Mouse (Mus musculus) liver, embryonic 14.5 days (tissue): ENCODE measurements around the gene Zyg11b. TPM values are rescaled to one million over a fixed set of nuclear protein-coding genes. Genes with fewer than 3 reads are reported as not detected.

ENCODE experiments used
- ATAC-seq: fragments of 200-750 bp; cut with Nextera tagmentation; 2 replicates; pipeline ENCODE4 v1.8.0; 2017; ENCODE audit warnings: moderate number of reproducible peaks, mild to moderate bottlenecking, moderate library complexity; ENCODE audit not compliant: insufficient read depth
- DNase-seq, 3 experiments: peaks; one replicate each; pipeline ENCODE4 v3.0.0-alpha.2; 2012 to 2013; ENCODE audit warnings: low read depth in 3 of 3, low spot score in 3 of 3
- H3K27ac ChIP-seq: fragments of 300-500 bp; sonication (generic); 2 replicates; pipeline ENCODE4 v1.5.1; 2014; ENCODE audit warnings: moderate library complexity, mild to moderate bottlenecking, control low read depth, inconsistent platforms
- H3K27me3 ChIP-seq: fragments of 300-500 bp; sonication (generic); 2 replicates; pipeline ENCODE4 v1.6.1; 2014; ENCODE audit warnings: mild to moderate bottlenecking, low read length, moderate library complexity; ENCODE audit not compliant: control insufficient read depth, insufficient read depth
- H3K36me3 ChIP-seq: fragments of 300-500 bp; sonication (generic); replicated peaks from 2 replicates; pipeline ENCODE4 v1.6.1; 2014; ENCODE audit warnings: low read depth; ENCODE audit not compliant: control insufficient read depth, insufficient read depth
- H3K4me1 ChIP-seq, 2 experiments: fragments of 200-500 bp in 1 of 2; fragments of 300-500 bp in 1 of 2; sonication (generic) in 1 of 2; replicated peaks; 2 replicates each; pipeline ENCODE4 v1.6.1; 2012 to 2014; ENCODE audit warnings: antibody characterized with exemption in 1 of 2, inconsistent platforms in 1 of 2, low read length in 1 of 2; ENCODE audit not compliant: control insufficient read depth in 2 of 2, insufficient read depth in 2 of 2
- H3K4me2 ChIP-seq: fragments of 300-500 bp; sonication (generic); 2 replicates; pipeline ENCODE4 v1.6.1; 2014; ENCODE audit warnings: low read depth, mild to moderate bottlenecking, control low read depth, moderate library complexity
- H3K4me3 ChIP-seq, 2 experiments: fragments of 200-500 bp in 1 of 2; fragments of 300-500 bp in 1 of 2; sonication (generic) in 1 of 2; 2 replicates each; pipeline ENCODE4 v1.5.1; 2012 to 2014; ENCODE audit warnings: low read depth in 2 of 2, low read length in 2 of 2, mild to moderate bottlenecking in 2 of 2, control low read depth in 1 of 2, inconsistent platforms in 1 of 2, moderate library complexity in 1 of 2; ENCODE audit not compliant: insufficient read depth in 1 of 2
- H3K9ac ChIP-seq: fragments of 300-500 bp; sonication (generic); replicated peaks from 2 replicates; pipeline ENCODE4 v1.6.1; 2014; ENCODE audit warnings: mild to moderate bottlenecking, control low read depth, moderate library complexity
- H3K9me3 ChIP-seq: fragments of 300-500 bp; sonication (generic); 2 replicates; pipeline ENCODE4 v1.6.1; 2016; ENCODE audit warnings: low read length, mixed read lengths; ENCODE audit not compliant: control insufficient read depth
- CTCF ChIP-seq: IDR thresholded peaks from 2 replicates; pipeline ENCODE4 v1.5.1; 2016; ENCODE audit warnings: antibody characterized with exemption, low read depth, control low read depth
- EP300 ChIP-seq: IDR thresholded peaks from 2 replicates; pipeline ENCODE4 v1.6.1; 2016; ENCODE audit warnings: antibody characterized with exemption, low read depth
- WGBS: fragments of 180-500 bp; shearing (Covaris S2); extraction: QIAGEN DNeasy Blood & Tissue Kit; methylation state at CpG from one replicate; pipeline ENCODE4 v1.1.7; 2014; ENCODE audit not compliant: insufficient replicate concordance; 5-methylcytosine and 5-hydroxymethylcytosine counted together
- polyA plus RNA-seq, 2 experiments: library from polyadenylated mRNA; depleted of rRNA in 1 of 2; stranded (reverse) in 1 of 2; unstranded in 1 of 2; fragments of >200 nt; fragmentation: Nextera tagmentation in 1 of 2; extraction: Ambion mirVana in 1 of 2; gene quantifications; 2 replicates each; pipeline versions ENCODE4 v1.2.1 to v1.2.3; 2012 to 2014

The Zyg11b gene
- polyA plus RNA-seq, 2 experiments = 2.2 to 2.3 TPM

DNA sequence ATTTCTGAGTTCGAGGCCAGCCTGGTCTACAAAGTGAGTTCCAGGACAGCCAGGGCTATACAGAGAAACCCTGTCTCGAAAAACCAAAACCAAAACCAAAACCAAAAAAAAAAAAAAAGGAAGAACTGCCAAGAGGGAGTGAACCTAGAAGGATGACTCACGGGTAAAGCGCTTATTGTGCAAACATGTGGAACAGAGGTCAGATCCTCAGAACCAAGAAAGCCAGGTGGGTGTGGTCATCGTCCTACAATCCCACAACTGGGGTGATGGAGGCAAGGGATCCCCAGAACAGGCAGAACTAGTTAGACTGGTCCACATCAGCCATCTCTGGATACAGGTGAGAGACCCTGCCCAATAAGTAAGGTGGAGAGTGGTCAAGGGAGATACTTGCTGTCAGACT is 46.2 kb upstream of the Zyg11b start:
- 56% methylated on average over 5 of the region's 5 CpGs for WGBS
- TF ChIP-seq CTCF (no peak), EP300 (no peak)
- Histone ChIP-seq H3K4me3 (no peak overlapping the region), H3K36me3 (no peaks in the 10 kb centered on the region), H3K4me1 (peaks cover 0 to 18% of the 10 kb centered on the region in 2 experiments; a peak in 2 of 4 replicates), H3K9me3 (no peaks in the 10 kb centered on the region), H3K4me2 (no peak overlapping the region), H3K27ac (no peak overlapping the region), H3K27me3 (no peaks in the 10 kb centered on the region), H3K9ac (no peak overlapping the region)
- DNase-seq = no peak
- no peak for ATAC-seq

DNA sequence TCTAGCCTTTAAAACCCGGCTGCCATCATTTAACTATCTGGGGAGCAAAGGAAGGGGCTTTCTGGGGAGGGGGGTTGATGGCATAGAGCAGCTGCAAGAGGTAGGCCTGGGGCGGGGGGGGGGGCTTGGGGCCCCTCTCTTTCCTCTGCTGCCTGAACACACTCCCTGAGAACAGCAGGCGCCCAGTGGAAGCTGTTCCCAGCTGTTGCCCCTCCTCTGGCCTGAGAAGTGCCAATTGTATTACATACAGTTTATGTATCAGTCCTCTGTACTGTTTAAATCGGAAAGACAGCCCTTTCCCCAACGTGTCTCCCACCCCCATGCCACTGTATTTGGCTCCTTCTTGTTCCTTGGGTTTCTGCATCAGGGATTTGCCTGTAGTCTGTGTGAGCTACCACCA is 44.9 kb upstream of the Zyg11b start:
- TF ChIP-seq EP300 (no peak), CTCF (no peak)
- DNase-seq (no peak), ATAC-seq (no peak)
- H3K4me1 ChIP-seq = peaks cover 0 to 16% of the 10 kb centered on the region in 2 experiments; a peak in 2 of 4 replicates
- WGBS = 46% methylated on average over 5 of the region's 5 CpGs
- H3K27me3 ChIP-seq = no peaks in the 10 kb centered on the region
- H3K9me3 ChIP-seq = no peaks in the 10 kb centered on the region
- H3K4me3 ChIP-seq = no peak overlapping the region
- H3K36me3 ChIP-seq = no peaks in the 10 kb centered on the region
- H3K27ac ChIP-seq = no peak overlapping the region
- H3K4me2 ChIP-seq = no peak overlapping the region
- H3K9ac ChIP-seq = no peak overlapping the region

DNA sequence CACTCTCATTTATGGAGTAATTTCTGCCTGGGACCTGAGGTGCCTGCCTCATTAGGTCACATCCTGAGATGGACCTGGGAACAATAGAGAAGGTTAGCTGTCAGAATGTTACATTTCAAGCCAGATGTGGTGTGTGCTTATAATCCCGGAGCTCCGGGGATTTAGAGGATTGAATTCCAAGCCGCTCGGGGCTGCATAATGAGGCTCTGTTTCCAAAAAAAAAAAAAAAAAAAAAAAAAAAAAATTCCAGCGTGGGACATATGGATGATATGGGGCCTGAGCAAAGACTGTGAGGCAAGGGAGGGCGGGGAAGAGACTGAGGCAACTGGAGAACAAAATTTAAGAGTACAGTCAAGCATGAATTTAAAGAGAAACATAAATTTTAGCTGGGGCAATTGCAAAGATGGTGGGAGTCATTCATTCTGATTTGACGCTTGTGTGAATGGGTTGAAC is 43.8 kb upstream of the Zyg11b start:
- Histone ChIP-seq H3K9ac (no peak overlapping the region), H3K27me3 (no peaks in the 10 kb centered on the region), H3K4me2 (no peak overlapping the region), H3K27ac (no peak overlapping the region), H3K4me1 (peaks cover 0 to 12% of the 10 kb centered on the region in 2 experiments; a peak in 1 of 4 replicates), H3K4me3 (no peak overlapping the region), H3K36me3 (no peaks in the 10 kb centered on the region), H3K9me3 (no peaks in the 10 kb centered on the region)
- ATAC-seq (no peak), DNase-seq (no peak)
- TF ChIP-seq CTCF (no peak), EP300 (no peak)
- 50% methylated on average over 7 of the region's 7 CpGs for WGBS

DNA sequence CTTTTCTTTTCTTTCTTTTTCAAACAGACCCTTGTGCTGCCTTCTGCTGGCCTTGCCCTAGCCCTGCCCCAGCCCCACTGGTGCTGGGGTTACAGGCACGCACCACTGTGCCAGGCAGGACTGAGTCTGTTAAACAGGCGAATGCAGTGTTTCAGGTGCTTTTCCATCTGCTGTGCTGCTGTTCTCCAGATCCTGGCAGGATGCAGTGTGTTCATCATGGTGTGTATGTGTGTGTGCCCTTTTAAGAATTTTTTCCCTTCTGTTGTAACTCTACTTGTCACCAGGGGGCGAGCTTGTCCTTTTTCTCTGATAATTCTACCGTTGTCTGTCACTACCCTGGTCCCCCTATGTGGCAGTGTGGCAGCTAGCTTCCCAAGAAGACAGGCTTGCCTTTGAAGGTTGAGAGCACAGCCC is 38.4 kb upstream of the Zyg11b start:
- WGBS = 22% methylated on average over 4 of the region's 4 CpGs
- Histone ChIP-seq H3K9ac (no peak overlapping the region), H3K4me3 (no peak overlapping the region), H3K4me1 (peaks cover 0 to 3% of the 10 kb centered on the region in 2 experiments; a peak in 2 of 4 replicates), H3K27me3 (no peaks in the 10 kb centered on the region), H3K27ac (no peak overlapping the region), H3K4me2 (no peak overlapping the region), H3K9me3 (no peaks in the 10 kb centered on the region), H3K36me3 (peaks cover 2% of the 10 kb centered on the region)
- TF ChIP-seq CTCF (peak; percentile 68), EP300 (no peak)
- ATAC-seq (peak; percentile 44; the same call in 1 of the 2 replicates), DNase-seq (no peak)

DNA sequence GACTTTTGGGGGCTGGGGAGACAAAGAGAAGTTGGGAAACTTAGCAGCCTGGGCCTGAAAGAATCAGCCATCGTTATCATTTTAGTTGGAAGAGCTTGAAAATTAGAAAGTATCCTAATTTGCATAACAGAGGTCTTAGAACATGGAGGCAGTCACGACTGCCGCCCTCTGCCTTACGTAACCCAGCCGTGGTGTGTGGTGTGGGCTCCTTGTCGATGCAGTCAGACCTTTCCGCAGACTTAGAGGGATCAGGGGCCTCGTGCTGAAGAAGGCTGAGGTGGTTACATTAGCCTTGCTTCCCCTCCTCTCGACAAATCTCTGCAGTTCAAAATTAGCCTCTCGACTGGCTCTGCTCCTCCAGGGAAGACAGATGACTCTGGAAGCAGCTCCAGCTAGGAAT is 37.9 kb upstream of the Zyg11b start:
- TF ChIP-seq EP300 (no peak), CTCF (no peak)
- Histone ChIP-seq H3K9ac (no peak overlapping the region), H3K4me2 (no peak overlapping the region), H3K4me1 (peaks cover 0 to 3% of the 10 kb centered on the region in 2 experiments; a peak in 2 of 4 replicates), H3K9me3 (no peaks in the 10 kb centered on the region), H3K27ac (no peak overlapping the region), H3K36me3 (peaks cover 2% of the 10 kb centered on the region), H3K4me3 (no peak overlapping the region), H3K27me3 (no peaks in the 10 kb centered on the region)
- DNase-seq (no peak), ATAC-seq (no peak)
- 70% methylated on average over 10 of the region's 10 CpGs for WGBS
